Mouse (Mus musculus): ENCODE data around the gene Tmem151b. TPM values are rescaled to one million over a fixed set of nuclear protein-coding genes. Genes with fewer than 3 reads are reported as not detected.

The Tmem151b gene
- polyA plus RNA-seq, 1 experiment from 2014 or later = 32.5 TPM

- no peaks in the 10 kb centered on the region for H3K9me3 ChIP-seq (replicated peaks; ENCODE audit: control insufficient read depth, low read length, poor library complexity, severe bottlenecking)
- no peak for ATAC-seq
- H3K4me1 ChIP-seq (ENCODE audit: control insufficient read depth, insufficient read depth, low read length) = peaks cover 10% of the 10 kb centered on the region
- no peaks in the 10 kb centered on the region for H3K27me3 ChIP-seq (ENCODE audit: control insufficient read depth, insufficient read depth, low read depth, low read length)
- no peak overlapping the region for H3K4me3 ChIP-seq (ENCODE audit: low read depth, low read length)
- no peaks in the 10 kb centered on the region for H3K36me3 ChIP-seq (ENCODE audit: control insufficient read depth, insufficient read depth, low read length)
- H3K4me2 ChIP-seq (ENCODE audit: low read length) = no peak overlapping the region
- H3K27ac ChIP-seq (ENCODE audit: low read length) = no peak overlapping the region
- no peak overlapping the region for H3K9ac ChIP-seq (ENCODE audit: low read depth, low read length)
- 69% methylated on average over 7 of the region's 7 CpGs for WGBS
Measured at GRCm38 (mm10) chr17:45578843-45579242, 29.4 kb upstream of the Tmem151b start.

GRCm38 (mm10) chr17:45578242-45578641 is 28.8 kb upstream of the Tmem151b start:
- no peaks in the 10 kb centered on the region for H3K36me3 ChIP-seq (ENCODE audit: control insufficient read depth, insufficient read depth, low read length)
- H3K27ac ChIP-seq (ENCODE audit: low read length) = no peak overlapping the region
- H3K9ac ChIP-seq (ENCODE audit: low read depth, low read length) = no peak overlapping the region
- WGBS = 55% methylated on average over 5 of the region's 5 CpGs
- H3K4me2 ChIP-seq (ENCODE audit: low read length) = no peak overlapping the region
- no peaks in the 10 kb centered on the region for H3K27me3 ChIP-seq (ENCODE audit: control insufficient read depth, insufficient read depth, low read depth, low read length)
- H3K4me1 ChIP-seq (ENCODE audit: control insufficient read depth, insufficient read depth, low read length) = peaks cover 10% of the 10 kb centered on the region
- H3K4me3 ChIP-seq (ENCODE audit: low read depth, low read length) = no peak overlapping the region
- H3K9me3 ChIP-seq (replicated peaks; ENCODE audit: control insufficient read depth, low read length, poor library complexity, severe bottlenecking) = no peaks in the 10 kb centered on the region
- no peak for ATAC-seq

- Histone ChIP-seq H3K4me1 (ENCODE audit: control insufficient read depth, insufficient read depth, low read length) (peaks cover 26% of the 10 kb centered on the region), H3K4me3 (ENCODE audit: low read depth, low read length) (no peak overlapping the region), H3K9me3 (replicated peaks; ENCODE audit: control insufficient read depth, low read length, poor library complexity, severe bottlenecking) (no peaks in the 10 kb centered on the region), H3K27ac (ENCODE audit: low read length) (peak overlapping the region; percentile 100), H3K9ac (ENCODE audit: low read depth, low read length) (no peak overlapping the region), H3K4me2 (ENCODE audit: low read length) (peak overlapping the region; percentile 91; the same call in 1 of the 2 replicates), H3K27me3 (ENCODE audit: control insufficient read depth, insufficient read depth, low read depth, low read length) (no peaks in the 10 kb centered on the region), H3K36me3 (ENCODE audit: control insufficient read depth, insufficient read depth, low read length) (peaks cover 14% of the 10 kb centered on the region)
- ATAC-seq = no peak
- 89% methylated on average over 8 of the region's 8 CpGs for WGBS
Measured at GRCm38 (mm10) chr17:45575123-45575897, 25.8 kb upstream of the Tmem151b start.

GRCm38 (mm10) chr17:45574129-45574761 is 24.8 kb upstream of the Tmem151b start:
- Histone ChIP-seq H3K9ac (ENCODE audit: low read depth, low read length) (peak overlapping the region; percentile 96), H3K27me3 (ENCODE audit: control insufficient read depth, insufficient read depth, low read depth, low read length) (no peaks in the 10 kb centered on the region), H3K36me3 (ENCODE audit: control insufficient read depth, insufficient read depth, low read length) (peaks cover 25% of the 10 kb centered on the region), H3K9me3 (replicated peaks; ENCODE audit: control insufficient read depth, low read length, poor library complexity, severe bottlenecking) (no peaks in the 10 kb centered on the region), H3K4me2 (ENCODE audit: low read length) (peak overlapping the region; percentile 91), H3K4me1 (ENCODE audit: control insufficient read depth, insufficient read depth, low read length) (peaks cover 32% of the 10 kb centered on the region), H3K4me3 (ENCODE audit: low read depth, low read length) (peak overlapping the region; percentile 99), H3K27ac (ENCODE audit: low read length) (peak overlapping the region; percentile 100)
- peak; percentile 67 for ATAC-seq
- under 1% methylated on average over 17 of the region's 17 CpGs for WGBS

- WGBS = 0% methylated on average over 16 of the region's 18 CpGs
- Histone ChIP-seq H3K9ac (ENCODE audit: low read depth, low read length) (peak overlapping the region; percentile 96), H3K27ac (ENCODE audit: low read length) (peak overlapping the region; percentile 100), H3K4me3 (ENCODE audit: low read depth, low read length) (peak overlapping the region; percentile 99), H3K27me3 (ENCODE audit: control insufficient read depth, insufficient read depth, low read depth, low read length) (no peaks in the 10 kb centered on the region), H3K9me3 (replicated peaks; ENCODE audit: control insufficient read depth, low read length, poor library complexity, severe bottlenecking) (no peaks in the 10 kb centered on the region), H3K4me1 (ENCODE audit: control insufficient read depth, insufficient read depth, low read length) (peaks cover 36% of the 10 kb centered on the region), H3K36me3 (ENCODE audit: control insufficient read depth, insufficient read depth, low read length) (peaks cover 29% of the 10 kb centered on the region), H3K4me2 (ENCODE audit: low read length) (peak overlapping the region; percentile 91)
- ATAC-seq = peak; percentile 75
Measured at GRCm38 (mm10) chr17:45573780-45574123, 24.3 kb upstream of the Tmem151b start.

- no peaks in the 10 kb centered on the region for H3K27me3 ChIP-seq (ENCODE audit: control insufficient read depth, insufficient read depth, low read depth, low read length)
Measured at GRCm38 (mm10) chr17:45573087-45573779, 23.8 kb upstream of the Tmem151b start, which contains the start of gene Hsp90ab1. Hsp90ab1 (minus strand) TSS chr17:45573271.

GRCm38 (mm10) chr17:45572103-45573086 is 22.9 kb upstream of the Tmem151b start:
- Histone ChIP-seq H3K4me1 (ENCODE audit: control insufficient read depth, insufficient read depth, low read length) (peaks cover 36% of the 10 kb centered on the region), H3K9ac (ENCODE audit: low read depth, low read length) (peak overlapping the region; percentile 100), H3K27ac (ENCODE audit: low read length) (peak overlapping the region; percentile 100), H3K4me3 (ENCODE audit: low read depth, low read length) (peak overlapping the region; percentile 99), H3K36me3 (ENCODE audit: control insufficient read depth, insufficient read depth, low read length) (peaks cover 33% of the 10 kb centered on the region), H3K9me3 (replicated peaks; ENCODE audit: control insufficient read depth, low read length, poor library complexity, severe bottlenecking) (no peaks in the 10 kb centered on the region), H3K4me2 (ENCODE audit: low read length) (peak overlapping the region; percentile 76), H3K27me3 (ENCODE audit: control insufficient read depth, insufficient read depth, low read depth, low read length) (no peaks in the 10 kb centered on the region)
- WGBS = under 1% methylated on average over 35 of the region's 57 CpGs
- ATAC-seq = peak; percentile 43

More at GRCm38 (mm10) chr17:45573087-45573779, 23.8 kb upstream of the Tmem151b start, which contains the start of gene Hsp90ab1:
- under 1% methylated on average over 37 of the region's 41 CpGs for WGBS
- Histone ChIP-seq H3K4me3 (ENCODE audit: low read depth, low read length) (peak within 1 kb of the TSS; percentile 99), H3K9ac (ENCODE audit: low read depth, low read length) (peak within 1 kb of the TSS; percentile 100), H3K27ac (ENCODE audit: low read length) (peak within 1 kb of the TSS; percentile 100), H3K4me1 (ENCODE audit: control insufficient read depth, insufficient read depth, low read length) (peaks cover 36% of the 10 kb centered on the region), H3K36me3 (ENCODE audit: control insufficient read depth, insufficient read depth, low read length) (peaks cover 31% of the 10 kb centered on the region), H3K4me2 (ENCODE audit: low read length) (peak within 1 kb of the TSS; percentile 91), H3K9me3 (replicated peaks; ENCODE audit: control insufficient read depth, low read length, poor library complexity, severe bottlenecking) (no peaks in the 10 kb centered on the region)
- ATAC-seq = peak; percentile 79

- peaks cover 37% of the 10 kb centered on the region for H3K4me1 ChIP-seq (ENCODE audit: control insufficient read depth, insufficient read depth, low read length)
- H3K36me3 ChIP-seq (ENCODE audit: control insufficient read depth, insufficient read depth, low read length) = peaks cover 45% of the 10 kb centered on the region
- 85% methylated on average over 4 of the region's 4 CpGs for WGBS
- H3K9me3 ChIP-seq (replicated peaks; ENCODE audit: control insufficient read depth, low read length, poor library complexity, severe bottlenecking) = no peaks in the 10 kb centered on the region
- no peaks in the 10 kb centered on the region for H3K27me3 ChIP-seq (ENCODE audit: control insufficient read depth, insufficient read depth, low read depth, low read length)
- no peak overlapping the region for H3K9ac ChIP-seq (ENCODE audit: low read depth, low read length)
- no peak overlapping the region for H3K27ac ChIP-seq (ENCODE audit: low read length)
- H3K4me3 ChIP-seq (ENCODE audit: low read depth, low read length) = no peak overlapping the region
- no peak for ATAC-seq
- no peak overlapping the region for H3K4me2 ChIP-seq (ENCODE audit: low read length)
Measured at GRCm38 (mm10) chr17:45569999-45570398, 20.5 kb upstream of the Tmem151b start.
